Mouse (Mus musculus): ENCODE measurements at regions not wholly inside any gene's neighbourhood (a gene's known extent, or its start where the extent isn't known, plus 50 kb on each side); places are given as distances from the start of the nearest gene placed in this dataset.

DNA sequence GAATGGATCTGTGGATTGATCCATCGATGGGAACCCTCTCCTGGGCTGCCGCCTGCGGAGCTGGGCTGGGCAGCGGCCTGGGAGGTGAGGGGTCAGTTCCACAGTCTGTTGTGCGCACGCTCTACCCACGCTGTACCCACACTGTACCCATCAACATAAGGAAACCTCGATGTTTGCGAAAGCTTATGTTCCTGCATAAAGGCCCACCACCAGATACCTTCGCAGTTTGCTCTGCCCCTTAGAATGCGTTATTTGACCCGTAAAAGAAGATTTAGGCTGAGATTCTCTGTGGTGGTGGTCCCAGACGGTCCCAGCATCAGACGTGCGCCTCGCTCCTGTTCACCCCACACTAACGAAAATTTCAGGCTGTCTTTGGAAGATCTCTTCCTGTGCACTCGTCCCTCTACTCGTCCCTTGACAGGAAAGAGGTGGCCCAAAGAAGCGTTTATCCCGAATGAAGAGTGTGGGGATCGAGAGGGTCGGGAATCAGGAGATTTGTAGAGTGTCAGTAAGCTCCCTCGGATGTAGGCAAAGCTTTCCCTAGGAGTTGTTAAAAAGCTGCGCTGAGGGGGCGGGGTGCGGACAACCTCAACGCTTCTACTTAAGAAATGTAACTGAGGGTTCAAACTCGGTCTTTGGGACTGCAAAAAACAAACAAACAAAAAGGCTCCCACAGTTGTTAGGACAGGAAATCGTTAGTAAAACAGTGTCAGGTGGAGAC is 123.9 kb downstream of the Tmem161b start:
- peak; percentile 33 to 62 for DNase-seq (ENCODE audit: low spot score in 2 of 2)
- intact Hi-C loops (cut with DNase I), result loop anchor here (5.0 kb wide), 2 partner anchors 101 to 684 kb away; no protein-coding TSS in a partner anchor

DNA sequence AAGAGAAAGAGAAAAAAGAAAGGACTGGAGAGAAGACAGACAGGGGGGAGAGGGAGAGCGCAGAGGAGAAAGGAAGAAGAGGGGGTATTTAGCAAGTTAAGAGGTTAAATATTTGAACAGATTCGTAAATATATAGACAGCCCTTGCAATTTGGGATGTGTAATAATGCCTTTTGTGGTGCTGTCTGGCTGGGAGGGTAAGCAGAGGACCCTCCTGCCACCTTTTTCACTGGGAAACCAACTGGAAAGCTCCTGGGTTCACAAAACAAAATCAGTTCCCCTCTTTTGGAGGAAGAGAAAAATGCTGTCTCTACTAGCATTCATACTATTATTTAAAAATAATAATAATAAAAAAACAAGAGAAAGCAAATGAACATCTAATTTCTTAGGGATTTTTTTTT is 124.5 kb downstream of the Tmem161b start:
- intact Hi-C loops (cut with DNase I), result loop anchor here (5.0 kb wide), 2 partner anchors 101 to 684 kb away; no protein-coding TSS in a partner anchor

GRCm38 (mm10) chr13:84347181-84347913 is 125.3 kb downstream of the Tmem161b start:
- peak; percentile 65 to 71 for DNase-seq (ENCODE audit: low spot score in 2 of 2)
- intact Hi-C loops (cut with DNase I), result loop anchor here (5.0 kb wide), 2 partner anchors 100 to 685 kb away; no protein-coding TSS in a partner anchor

More for the DNA sequence above, 124.5 kb downstream of the Tmem161b start:
- DNase-seq (ENCODE audit: low spot score in 2 of 2), result peak in 1 of 2 experiments; percentile 24

GRCm38 (mm10) chr13:84347914-84348700 is 126.0 kb downstream of the Tmem161b start:
- intact Hi-C loops (cut with DNase I), result loop anchor here (1.0 to 5.0 kb wide), 9 partner anchors 99 to 686 kb away; partner anchors contain the start of gene Tmem161b

DNA sequence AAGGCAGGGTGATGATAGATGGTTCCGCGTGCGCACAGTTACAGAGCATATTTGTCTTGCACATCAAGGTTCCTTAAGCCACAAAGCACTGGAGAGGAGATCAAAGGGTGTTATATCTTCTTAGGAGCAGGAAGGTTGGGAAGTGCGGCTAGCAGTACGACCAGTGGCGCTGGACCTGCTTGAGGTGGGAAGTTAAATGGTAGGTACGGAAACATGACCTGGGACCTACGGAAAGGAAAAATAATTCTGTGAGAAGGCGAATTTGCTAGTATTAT is 126.5 kb downstream of the Tmem161b start:
- no peak for DNase-seq (ENCODE audit: low spot score in 2 of 2)
- intact Hi-C loops (cut with DNase I), result loop anchor here (1.0 to 5.0 kb wide), 9 partner anchors 99 to 686 kb away; partner anchors contain the start of gene Tmem161b

More at GRCm38 (mm10) chr13:84347914-84348700, 126.0 kb downstream of the Tmem161b start:
- peak; percentile 96 to 99 for DNase-seq (ENCODE audit: low spot score in 2 of 2)

DNA sequence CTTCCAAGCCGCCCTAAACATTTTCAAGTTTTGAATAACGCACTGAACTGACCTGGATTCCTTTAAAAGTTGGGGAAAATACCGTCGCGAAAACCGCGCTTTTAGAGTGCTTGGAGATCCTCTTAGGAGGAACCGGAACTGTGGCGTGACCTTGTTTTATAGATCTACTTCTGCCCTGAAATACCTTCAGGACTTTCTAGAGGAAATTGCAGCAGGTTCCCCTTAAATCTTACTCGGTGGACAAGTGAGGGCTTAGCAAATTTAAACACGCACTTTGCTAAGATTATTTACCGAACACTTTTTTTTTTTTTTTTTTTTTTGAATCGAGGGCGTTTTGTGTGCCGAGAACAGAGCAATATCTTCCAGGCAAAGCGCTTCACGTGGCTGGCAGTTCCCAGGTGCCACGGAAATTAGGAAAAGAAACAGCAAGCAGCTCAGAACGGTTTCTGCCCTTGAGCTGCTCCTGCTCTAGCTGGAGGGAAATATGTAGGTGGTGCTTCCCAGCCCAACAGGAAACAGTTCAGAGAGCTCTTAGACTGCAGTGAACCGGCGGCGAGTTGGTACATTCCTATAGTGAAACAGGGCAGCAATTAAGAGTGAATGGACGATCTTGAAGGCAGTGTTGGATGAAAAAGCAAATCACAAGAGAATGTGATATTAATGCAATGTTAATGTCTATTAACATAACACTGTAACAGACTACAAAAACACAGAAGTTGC is 127.1 kb downstream of the Tmem161b start:
- intact Hi-C loops (cut with DNase I), result loop anchor here (2.0 to 5.0 kb wide), 7 partner anchors 98 to 687 kb away; partner anchors contain the start of gene Tmem161b
- peak; percentile 76 to 84 for DNase-seq (ENCODE audit: low spot score in 2 of 2)

DNA sequence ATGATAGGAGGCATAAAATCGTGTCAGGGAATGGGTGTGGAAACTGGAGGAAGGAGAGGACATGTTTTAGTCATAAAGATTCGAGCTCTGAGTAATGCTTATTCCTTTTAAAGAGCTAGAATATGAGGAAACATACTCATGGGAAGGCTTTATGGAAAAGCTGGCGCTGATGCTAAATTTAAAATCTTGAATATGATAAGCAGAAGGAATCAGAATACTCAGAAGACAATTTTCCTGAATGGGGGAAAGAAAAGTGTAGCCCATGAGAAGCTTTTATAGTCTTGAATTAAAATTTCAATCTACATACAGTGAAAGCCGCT is 127.6 kb downstream of the Tmem161b start:
- peak in 1 of 2 experiments; percentile 84 for DNase-seq (ENCODE audit: low spot score in 2 of 2)
- intact Hi-C loops (cut with DNase I), result loop anchor here (2.0 to 5.0 kb wide), 7 partner anchors 98 to 687 kb away; partner anchors contain the start of gene Tmem161b

DNA sequence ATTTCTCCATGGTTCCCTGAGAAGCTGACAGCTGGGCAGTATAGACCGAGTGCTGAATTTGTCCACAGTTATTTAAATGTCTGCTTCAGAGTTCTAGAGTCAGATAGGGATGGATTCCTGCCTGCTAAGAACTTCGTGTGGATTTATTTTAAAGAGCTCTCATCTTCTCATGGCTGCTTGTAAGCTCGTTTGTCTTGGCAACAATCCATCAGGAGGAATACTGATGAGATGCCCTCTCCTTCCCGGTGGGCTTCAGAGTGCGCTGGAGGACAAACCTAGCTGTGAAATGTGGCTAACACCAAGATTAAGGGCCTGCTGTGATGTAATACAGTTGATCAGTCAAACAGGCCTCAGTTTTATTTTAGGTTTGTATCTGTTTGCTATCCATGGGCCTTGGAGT is 128.7 kb downstream of the Tmem161b start:
- intact Hi-C loops (cut with DNase I), result no loop called here
- no peak for DNase-seq (ENCODE audit: low spot score in 2 of 2)

DNA sequence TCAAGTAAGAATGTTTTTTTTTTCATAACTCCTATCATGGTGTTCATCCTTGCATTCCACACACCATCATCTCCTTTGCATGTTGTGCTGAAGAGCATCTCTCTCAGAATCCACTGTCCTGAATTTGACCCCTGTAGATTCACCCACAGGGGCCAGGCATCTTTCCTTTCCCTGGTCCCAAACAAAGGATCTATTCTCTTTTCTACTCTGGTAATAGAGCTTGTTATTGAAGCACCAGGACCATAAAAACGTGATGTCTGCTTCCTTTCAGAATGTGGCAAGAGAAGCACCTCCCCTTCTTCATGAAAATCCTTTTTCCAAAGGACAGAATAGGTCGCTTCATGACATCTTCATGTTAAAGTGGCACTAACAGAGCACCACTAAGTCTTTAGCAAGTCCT is 134.4 kb downstream of the Tmem161b start:
- intact Hi-C loops (cut with DNase I), result no loop called here
- DNase-seq (ENCODE audit: low spot score in 2 of 2), result no peak

DNA sequence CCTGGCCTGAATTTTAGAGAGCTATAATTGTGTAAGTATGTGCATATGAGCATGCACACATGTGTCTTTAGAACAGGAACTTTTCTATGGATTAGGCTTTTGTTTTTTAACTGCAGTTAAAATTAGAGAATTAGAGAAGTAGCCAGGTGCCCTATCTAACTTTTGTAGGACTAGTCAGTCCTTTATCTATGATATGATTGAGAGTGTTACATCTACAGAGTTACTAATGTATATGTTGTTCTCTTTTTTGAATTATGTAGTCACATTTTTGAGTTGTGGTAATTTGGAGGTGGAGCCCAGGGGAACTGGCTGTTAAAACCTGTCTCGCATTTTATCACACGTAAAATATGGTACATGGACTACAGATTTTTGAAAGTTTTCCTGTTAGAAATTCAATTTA is 138.4 kb downstream of the Tmem161b start:
- no peak for DNase-seq (ENCODE audit: low spot score in 2 of 2)
- intact Hi-C loops (cut with DNase I), result no loop called here

DNA sequence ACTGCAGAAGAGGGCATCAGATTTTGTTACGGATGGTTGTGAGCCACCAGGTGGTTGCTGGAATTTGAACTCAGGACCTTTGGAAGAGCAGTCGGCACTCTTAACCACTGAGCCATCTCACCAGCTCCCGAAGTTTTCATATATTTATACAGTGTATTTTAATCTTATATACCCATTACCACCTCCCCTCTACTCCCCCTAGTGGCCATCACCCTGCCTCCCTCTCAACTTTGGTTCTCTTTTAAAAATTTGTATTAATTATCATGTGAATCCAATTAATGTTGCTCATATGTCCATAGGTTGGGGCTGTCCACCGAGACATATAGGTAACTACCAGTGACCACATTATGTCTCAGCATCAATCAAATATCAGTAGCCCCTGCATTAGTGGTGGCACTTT is 142.0 kb downstream of the Tmem161b start:
- intact Hi-C loops (cut with DNase I), result no loop called here
- no peak for DNase-seq (ENCODE audit: low spot score in 2 of 2)

DNA sequence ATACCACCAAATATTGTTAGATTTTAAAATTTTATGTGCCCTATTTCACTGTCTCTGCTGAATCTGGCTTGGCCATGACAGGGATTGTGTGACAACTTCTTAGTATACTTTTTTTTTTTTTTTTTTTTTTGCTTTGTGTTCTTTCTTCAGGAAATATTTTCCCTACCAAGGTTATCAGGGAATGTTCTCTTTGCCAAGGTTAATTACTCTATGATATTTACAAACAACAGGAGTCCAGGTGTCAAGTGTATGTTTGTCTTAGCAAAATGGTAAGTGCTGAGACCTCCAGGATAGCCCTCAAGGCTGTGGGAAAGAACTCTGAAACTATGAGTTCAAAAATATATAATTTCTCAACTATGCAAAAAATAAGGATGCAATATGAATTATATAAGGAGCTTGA is 143.4 kb downstream of the Tmem161b start:
- DNase-seq (ENCODE audit: low spot score in 2 of 2), result no peak
- intact Hi-C loops (cut with DNase I), result no loop called here

GRCm38 (mm10) chr13:84366017-84366416 is 143.9 kb downstream of the Tmem161b start:
- intact Hi-C loops (cut with DNase I), result no loop called here
- no peak for DNase-seq (ENCODE audit: low spot score in 2 of 2)

DNA sequence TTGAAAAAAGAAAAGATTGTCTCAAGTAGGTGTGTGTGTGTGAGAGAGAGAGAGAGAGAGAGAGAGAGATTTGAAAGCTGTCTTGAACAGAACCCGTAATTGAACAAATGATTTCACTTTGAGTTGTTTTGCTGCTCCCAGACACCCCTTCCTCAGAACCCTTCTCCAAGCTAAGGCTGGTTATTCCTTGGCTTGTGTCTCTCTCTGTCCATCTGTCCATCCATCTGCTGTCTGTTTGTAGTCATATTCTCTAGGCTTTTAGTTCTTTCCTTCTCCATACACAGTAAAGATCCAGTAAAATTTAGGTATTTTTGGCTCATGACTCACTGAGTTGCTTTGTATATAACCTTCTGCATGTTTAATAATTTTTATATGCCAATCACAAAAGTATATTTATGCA is 144.7 kb downstream of the Tmem161b start:
- no peak for DNase-seq (ENCODE audit: low spot score in 2 of 2)
- intact Hi-C loops (cut with DNase I), result no loop called here

DNA sequence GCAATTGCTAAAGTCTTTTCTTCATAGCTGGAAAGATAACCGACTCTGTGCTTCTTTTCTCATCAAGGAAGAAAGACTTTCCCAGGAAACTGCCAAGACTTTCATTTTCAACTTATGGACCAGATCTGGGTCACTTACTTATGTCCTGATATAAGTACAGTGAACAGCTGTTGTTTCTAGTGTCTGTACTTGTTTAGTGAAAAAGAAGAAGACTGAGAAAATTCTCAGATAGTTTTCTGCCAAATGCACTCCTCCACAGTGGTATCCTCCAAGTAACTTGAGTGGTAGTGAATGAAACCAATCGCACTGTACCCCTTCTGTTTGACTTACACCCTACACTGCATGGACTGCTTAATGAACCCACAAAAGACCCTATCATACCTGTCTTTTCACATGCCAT is 146.1 kb downstream of the Tmem161b start:
- intact Hi-C loops (cut with DNase I), result loop anchor here (1.0 kb wide), 1 partner anchor 245 kb away; no protein-coding TSS in a partner anchor
- peak in 1 of 2 experiments; percentile 79 for DNase-seq (ENCODE audit: low spot score in 2 of 2)

DNA sequence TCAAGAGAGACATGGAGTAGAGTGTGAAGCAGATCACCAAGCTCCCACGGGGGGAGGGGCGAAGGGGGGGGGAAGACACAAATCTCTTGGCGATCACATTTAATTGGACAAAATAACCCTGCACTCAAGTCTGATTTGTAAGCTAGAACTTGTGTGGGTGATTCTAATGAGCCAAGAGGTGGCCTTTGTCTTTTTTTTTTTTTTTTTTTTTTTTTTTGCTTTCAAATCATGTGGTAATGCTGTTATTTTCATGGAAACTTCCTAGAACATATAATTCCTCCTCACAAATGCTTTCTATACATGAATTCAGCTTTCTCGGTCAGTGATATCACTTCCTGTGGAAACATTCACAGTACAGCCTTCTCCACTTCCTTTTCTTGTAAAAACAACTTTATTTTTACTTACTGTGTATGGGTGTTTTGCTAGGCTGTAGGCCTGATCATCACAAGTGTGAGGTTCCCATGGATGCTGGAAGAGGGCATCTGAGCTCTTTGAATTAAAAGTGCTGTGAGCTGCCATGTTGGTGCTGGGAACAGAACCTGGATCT is 152.7 kb downstream of the Tmem161b start:
- no peak for DNase-seq (ENCODE audit: low spot score in 2 of 2)
- intact Hi-C loops (cut with DNase I), result no loop called here

GRCm38 (mm10) chr13:84375941-84376340 is 153.8 kb downstream of the Tmem161b start:
- intact Hi-C loops (cut with DNase I), result no loop called here
- peak; percentile 46 to 86 for DNase-seq (ENCODE audit: low spot score in 2 of 2)

- intact Hi-C loops (cut with DNase I), result no loop called here
- DNase-seq (ENCODE audit: low spot score in 2 of 2), result no peak
Observed at GRCm38 (mm10) chr13:84378553-84379332, 156.6 kb downstream of the Tmem161b start.

Measured in left cerebral cortex, postnatal 25 days (tissue).